8 mouse cellular contexts compared by ENCODE assay signal in the genomic region with DNA sequence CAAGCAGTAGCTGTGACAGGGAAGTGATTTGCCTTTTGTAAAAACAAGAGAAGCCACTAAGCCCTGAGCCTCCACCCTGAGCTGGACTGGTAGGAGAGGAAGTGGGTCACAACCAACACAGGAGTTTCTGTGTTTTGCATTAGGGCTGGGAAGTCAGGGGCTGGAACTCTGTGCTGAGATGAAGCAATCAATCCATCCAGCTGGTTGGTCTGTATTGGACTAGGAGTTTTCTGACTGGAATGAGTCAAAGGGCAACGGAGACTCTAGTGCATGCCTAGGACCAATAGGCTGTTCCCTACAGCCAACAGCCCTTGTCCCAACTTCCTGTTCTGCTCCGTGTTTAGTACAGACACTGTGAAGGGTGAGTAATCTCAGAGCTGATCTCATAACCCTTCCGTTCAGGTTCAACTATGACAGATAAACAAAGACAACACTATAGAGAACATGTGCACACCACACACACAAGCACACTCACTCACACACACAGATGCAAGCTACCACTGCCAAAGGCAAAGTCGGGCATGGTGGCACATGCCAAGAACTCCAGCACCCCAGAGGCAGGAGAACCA. TPM values are rescaled to one million over a fixed set of nuclear protein-coding genes. Genes with fewer than 3 reads are reported as not detected.
A peak's percentile ranks its signal among the peaks of the same experiment; 100 is the strongest.
DNase-seq lines count a peak whose midpoint lies in the region.

No protein-coding gene starts in this region.

- intact Hi-C loops in heart, postnatal 10 days (cut with DNase I): no loop called here

- peak; percentile 49 for DNase-seq in adrenal gland, adult 2 months
- DNase-seq in adrenal gland, postnatal 25 days: no peak
- DNase-seq in T-cell, adult 2 months (ENCODE audit: low spot score): peak; percentile 63
- DNase-seq in heart, postnatal 10 days: peak; percentile 51
- peak; percentile 66 for DNase-seq in lung, postnatal 10 days
- DNase-seq in splenic B cell, adult 2 months (ENCODE audit: low read depth, low spot score): peak; percentile 60
- DNase-seq in gastrocnemius, adult 8-10 months (ENCODE audit: low spot score in 2 of 2): no peak
- DNase-seq in urinary bladder, postnatal 25 days (ENCODE audit: low spot score): no peak

- H3K36me3 ChIP-seq in splenic B cell, adult 2 months (ENCODE audit: control insufficient read depth, insufficient read depth, low read length, poor library complexity, severe bottlenecking): no peaks in the 10 kb centered on the region

- H3K27me3 ChIP-seq in splenic B cell, adult 2 months (ENCODE audit: control insufficient read depth, insufficient read depth, low read length, poor library complexity, severe bottlenecking): no peaks in the 10 kb centered on the region

RNA-seq across cellular contexts. Expression of a gene that starts 13.6 kb away (rescaled TPM):
- total RNA-seq in adrenal gland, adult 2 months (2021): 10 to 100 TPM; 20.3 to 55.2 TPM
- polyA plus RNA-seq in adrenal gland, adult 2 months (2012; rRNA removed): 18.9 and 25.1 TPM in 2 replicates
- total RNA-seq in adrenal gland, postnatal 25 days (2021): 17.8 and 18.1 TPM in 2 replicates
- total RNA-seq in heart, postnatal 10 days (2021): 10 to 100 TPM; 30.3 to 32.9 TPM
- 10 to 100 TPM in 3 of 4 experiments, 1 to 10 TPM in 1; 8.6 to 22.9 (median 14.3) TPM for total RNA-seq in gastrocnemius, adult 8-10 months (2022)

RNA-seq across cellular contexts. Expression of a gene that starts 28.3 kb away (rescaled TPM):
- 10 to 100 TPM; 10.1 to 12.4 TPM for total RNA-seq in adrenal gland, adult 2 months (2021)
- 13.4 and 17.9 TPM in 2 replicates for polyA plus RNA-seq in adrenal gland, adult 2 months (2012; rRNA removed)
- 4.7 and 5.0 TPM in 2 replicates for total RNA-seq in adrenal gland, postnatal 25 days (2021)
- 10 to 100 TPM; 18.1 to 25.8 TPM for total RNA-seq in heart, postnatal 10 days (2021)
- 100 to 1,000 TPM in 1 of 4 experiments, 10 to 100 TPM in 3; 25.4 to 104 (median 52.6) TPM for total RNA-seq in gastrocnemius, adult 8-10 months (2022)

RNA-seq across cellular contexts. Expression of a gene that starts 45.7 kb away (rescaled TPM):
- not detected for total RNA-seq in adrenal gland, adult 2 months (2021)
- 0.07 and 0.08 TPM in 2 replicates for polyA plus RNA-seq in adrenal gland, adult 2 months (2012; rRNA removed)
- total RNA-seq in adrenal gland, postnatal 25 days (2021): not detected in 2 replicates
- total RNA-seq in heart, postnatal 10 days (2021): not detected
- total RNA-seq in gastrocnemius, adult 8-10 months (2022): not detected

Comparison
In these comparisons a context has a peak if more than half of its experiments do, and no peak if none do; other contexts are left out.
1. DNase-seq: peak in adrenal gland, adult 2 months (single experiment), T-cell, adult 2 months (single experiment), heart, postnatal 10 days (2 of 2), lung, postnatal 10 days (single experiment) and splenic B cell, adult 2 months (single experiment); none in adrenal gland, postnatal 25 days (single experiment), gastrocnemius, adult 8-10 months (0 of 2) and urinary bladder, postnatal 25 days (single experiment).